Mouse (Mus musculus) urinary bladder, adult 18-20 months (tissue): ENCODE results near the gene Pdcd6ip.
"Not testable (repeated sequence)": the region's sequence is repeated elsewhere in the genome, so short reads cannot be mapped to it uniquely, and the experiment has no call there.

Experiments used
- DNase-seq, 2 experiments: peaks; one replicate each; pipeline ENCODE4 v3.0.0; 2022; ENCODE audit warnings: low spot score in 2 of 2, mixed read lengths in 2 of 2

The Pdcd6ip gene

DNA sequence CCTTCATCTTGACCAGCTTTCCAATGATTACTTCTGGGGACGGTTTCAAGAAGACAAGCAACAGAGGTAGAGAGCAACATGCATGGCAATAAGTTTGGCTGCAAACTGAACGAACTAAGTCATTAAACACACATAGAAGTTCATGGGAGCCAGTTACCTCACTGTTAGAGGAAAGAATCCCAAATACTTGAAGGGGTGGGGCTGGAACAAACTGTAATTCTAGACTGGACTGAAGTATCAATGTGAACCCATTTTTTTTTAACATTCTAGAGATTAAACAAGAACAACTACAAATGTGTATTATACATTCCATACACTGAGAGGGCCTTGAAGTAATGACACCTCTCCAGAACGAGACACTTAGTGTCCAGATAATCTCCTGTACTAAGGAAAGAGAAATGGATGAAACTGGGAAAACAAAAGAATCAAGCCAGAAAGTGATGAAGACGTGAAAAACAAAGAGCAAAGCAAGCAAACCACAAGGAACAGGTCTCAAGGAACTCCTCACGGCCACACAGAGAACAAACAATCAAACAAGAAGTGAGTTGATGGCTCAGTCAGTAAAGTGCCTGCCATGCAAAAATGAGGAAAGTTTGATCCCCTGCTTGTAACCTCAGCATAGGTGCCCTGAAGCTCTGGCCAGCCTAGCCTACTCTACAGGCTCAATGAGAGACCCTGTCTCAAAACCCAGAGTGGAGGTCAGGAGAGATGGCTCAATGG, 6.5 kb downstream of the Pdcd6ip start:
- no peak for DNase-seq

DNA sequence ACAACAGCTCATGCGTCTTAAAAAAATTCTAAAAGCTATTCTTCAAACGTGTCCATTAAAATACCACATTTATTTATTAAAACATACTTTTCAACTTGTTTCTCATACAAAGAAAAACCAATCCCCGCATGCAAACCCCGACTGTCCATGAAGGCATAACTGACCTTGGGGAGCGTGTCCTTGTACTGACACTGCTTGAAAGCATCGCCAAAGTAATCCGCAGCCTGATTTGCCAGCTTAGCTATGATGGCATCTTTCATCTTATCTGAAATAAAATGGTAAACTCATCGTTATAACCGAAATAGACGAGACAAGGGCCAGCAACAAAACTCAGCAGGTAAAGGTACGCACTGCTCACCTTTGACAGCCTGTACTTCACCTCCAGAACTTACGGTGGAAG, 20.6 kb downstream of the Pdcd6ip start:
- DNase-seq, result no peak

DNA sequence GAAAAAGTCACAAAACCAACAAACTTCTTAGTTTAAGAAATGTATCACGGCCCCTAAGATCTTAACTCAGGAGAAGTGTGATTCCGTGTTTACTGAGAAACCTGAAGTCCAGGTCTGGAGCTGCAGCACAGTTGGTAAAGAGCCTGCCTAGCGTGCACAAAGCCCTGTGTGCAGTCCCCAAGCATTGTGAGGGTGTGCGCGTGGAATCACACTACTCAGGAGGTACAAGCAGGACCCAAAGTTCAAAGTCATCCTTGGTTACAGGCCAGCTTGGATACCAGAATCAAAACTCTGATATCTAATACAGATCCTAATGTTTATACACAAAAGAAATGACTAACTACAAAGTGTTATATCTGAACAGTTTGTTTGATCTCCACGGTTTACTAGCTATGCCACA, 34.3 kb downstream of the Pdcd6ip start:
- no peak for DNase-seq

DNA sequence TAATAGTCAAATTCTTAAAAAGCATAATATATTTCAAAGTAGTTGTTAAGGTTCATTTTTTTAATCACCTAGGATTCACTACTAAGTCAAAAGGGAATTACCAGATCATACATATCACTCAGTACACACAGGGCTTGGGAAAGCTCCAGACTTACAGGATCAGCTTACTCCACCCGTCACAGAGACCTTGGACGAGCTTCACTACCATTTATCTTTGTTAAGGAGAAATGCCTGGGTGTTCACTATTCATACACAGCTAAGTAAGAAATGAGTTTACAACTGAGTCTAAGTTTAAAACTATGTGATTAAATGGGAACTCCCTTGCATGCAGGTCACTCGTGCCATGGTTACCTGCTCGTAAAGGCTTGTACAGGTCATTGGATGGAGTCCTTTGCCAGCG, 35.7 kb downstream of the Pdcd6ip start:
- no peak for DNase-seq

DNA sequence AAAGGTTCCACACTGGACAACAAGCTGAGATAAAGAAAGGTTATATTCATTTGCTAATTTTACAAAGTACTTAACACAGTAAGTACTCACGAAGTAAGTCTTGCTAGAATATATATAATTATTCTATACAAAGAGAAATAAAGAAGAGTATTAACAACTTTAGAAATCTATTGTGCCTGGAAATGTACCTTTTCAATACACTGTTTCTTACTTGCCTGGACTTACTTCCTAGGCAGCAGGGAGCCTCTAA, 37.3 kb downstream of the Pdcd6ip start:
- no peak for DNase-seq

DNA sequence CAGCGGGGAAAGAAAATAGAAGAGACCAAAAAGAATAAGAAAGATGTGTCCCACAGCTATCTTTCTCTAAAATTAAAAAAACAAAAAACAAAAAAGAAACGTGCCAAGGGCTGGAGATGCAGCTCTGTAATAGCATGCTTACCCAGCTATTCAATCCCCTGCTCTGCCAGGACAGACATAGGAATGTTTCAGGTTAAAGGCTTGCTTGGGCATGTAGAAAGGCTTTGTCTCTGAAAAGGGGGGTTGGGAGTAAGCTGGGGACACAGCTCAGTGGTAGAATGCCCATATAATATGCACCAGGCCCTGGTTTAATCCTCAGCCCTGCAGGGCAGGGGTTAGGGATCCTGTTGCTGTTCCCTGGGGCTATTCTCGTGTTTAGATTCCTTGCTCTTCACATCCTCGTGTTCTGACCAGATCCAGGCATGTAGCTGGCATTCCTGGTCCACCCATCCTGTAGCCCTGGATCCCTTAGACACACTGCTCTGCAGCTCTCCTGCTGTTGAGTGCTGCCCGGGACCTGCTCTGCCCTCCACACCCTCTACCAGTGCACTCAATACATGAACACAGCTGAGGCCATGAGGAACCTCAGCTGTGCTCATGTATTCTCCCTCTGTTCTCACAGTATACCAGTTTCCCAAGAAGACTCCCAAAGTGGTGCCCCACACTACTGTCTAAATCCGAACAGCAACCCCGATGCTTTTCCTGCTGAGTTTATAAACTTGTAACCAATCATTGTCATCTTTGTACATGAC, 37.8 kb downstream of the Pdcd6ip start:
- DNase-seq, result no peak

DNA sequence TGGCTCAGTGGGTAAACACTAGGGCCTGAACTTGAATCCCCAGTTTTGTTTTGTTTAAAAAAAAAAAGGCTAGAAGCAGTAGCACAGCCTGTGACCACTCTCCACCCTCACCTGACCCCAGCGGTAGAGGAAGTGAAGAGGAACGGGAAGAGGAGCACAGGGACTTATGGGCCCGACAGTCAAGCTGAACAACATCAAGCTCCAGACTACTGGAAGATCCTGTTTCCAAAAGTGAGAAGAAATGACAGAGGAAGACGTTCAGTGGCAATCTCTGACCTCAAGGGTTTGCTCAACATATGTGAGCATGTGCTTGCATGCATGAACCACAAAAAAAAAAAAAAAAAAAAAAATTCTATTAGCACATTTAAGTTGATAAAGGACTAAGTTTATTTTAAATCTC, 44.6 kb downstream of the Pdcd6ip start:
- no peak for DNase-seq

DNA sequence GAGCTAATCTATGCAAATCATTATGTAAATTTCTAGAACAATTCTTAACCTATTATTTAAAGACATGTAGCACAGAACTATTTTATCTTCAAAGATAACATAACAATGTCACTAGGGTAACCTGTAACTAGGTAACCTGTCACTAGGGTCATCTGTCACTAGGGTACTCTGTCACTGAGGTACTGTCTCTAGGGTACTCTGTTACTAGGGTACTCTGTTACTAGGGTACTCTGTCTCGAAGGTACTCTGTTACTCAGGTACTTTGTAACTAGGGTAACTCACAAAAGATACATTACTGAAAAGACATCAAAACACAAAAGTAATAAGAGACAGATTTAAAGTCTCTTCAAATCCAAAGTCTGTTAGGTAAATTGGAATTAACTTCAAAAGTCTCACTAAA, 50.2 kb downstream of the Pdcd6ip start:
- no peak for DNase-seq

DNA sequence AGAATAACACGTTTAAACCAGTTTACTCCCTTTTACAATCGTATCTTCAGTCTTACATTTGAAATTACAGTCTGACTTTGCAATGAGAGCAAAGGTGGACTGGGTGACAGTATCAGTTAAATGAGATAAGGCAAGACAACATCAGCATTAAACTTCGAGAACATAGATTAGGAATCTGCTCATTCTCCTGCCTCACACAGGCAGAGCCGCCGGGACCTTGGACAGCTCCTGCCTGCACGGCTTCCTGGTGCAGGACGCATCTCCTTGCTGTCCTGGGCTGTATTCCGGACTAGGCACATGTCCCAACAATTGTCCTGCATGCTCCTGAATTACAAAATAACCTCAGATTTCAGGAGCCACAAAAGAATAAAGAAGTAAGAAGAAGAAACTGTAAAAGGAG, 54.5 kb downstream of the Pdcd6ip start:
- DNase-seq, result no peak

DNA sequence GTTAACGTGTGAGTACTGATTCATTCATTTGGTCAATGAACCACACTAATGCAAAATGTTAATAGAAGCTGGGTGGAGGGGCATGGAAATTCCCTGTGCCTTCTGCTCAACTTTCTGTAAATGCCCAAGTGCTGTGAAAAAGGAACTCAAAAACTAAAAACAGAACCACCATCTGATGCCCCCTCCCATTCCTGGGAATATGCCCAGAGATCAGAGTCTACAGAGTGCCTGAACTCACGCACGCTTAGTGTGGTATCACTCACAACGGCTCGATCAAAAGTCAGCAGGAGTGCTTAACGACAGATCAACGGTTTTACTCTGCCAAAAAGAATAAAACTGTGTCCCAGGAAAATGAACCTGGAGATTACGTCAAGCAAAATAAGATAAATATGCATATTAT, 57.3 kb downstream of the Pdcd6ip start:
- no peak for DNase-seq

DNA sequence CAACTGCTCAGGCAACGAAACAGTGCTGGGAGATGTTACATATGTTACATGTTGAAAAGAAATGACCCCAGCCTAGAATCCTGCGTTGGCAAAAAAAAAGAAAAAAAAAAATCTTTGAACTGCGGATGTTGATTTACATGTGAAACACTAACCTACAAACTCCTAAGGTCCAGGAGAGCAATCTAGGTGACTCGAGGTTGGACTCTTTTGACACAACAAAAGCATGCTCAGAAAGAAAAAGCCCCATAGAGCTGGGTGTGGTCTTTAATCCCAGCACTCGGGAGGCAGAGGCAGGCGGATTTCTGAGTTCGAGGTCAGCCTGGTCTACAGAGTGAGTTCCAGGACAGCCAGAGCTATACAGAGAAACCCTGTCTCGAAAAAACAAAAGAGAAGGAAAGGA, 58.8 kb downstream of the Pdcd6ip start:
- not testable (repeated sequence) for DNase-seq

DNA sequence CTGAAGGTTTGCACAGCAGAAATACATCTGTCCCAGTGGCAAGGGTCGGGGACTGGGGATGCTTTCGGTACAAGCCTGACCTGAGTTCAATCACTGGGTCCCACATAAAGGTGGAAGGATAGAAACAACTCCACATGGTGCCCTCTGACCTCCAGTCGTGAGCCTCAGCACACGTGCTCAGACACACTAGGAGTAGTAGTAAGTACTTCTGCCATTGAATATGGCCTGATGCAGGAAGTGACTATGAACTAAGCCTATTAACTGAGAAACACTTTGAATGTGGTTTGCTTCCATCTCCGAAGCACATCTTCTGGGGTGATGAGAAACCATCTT, 62.3 kb downstream of the Pdcd6ip start:
- no peak for DNase-seq

DNA sequence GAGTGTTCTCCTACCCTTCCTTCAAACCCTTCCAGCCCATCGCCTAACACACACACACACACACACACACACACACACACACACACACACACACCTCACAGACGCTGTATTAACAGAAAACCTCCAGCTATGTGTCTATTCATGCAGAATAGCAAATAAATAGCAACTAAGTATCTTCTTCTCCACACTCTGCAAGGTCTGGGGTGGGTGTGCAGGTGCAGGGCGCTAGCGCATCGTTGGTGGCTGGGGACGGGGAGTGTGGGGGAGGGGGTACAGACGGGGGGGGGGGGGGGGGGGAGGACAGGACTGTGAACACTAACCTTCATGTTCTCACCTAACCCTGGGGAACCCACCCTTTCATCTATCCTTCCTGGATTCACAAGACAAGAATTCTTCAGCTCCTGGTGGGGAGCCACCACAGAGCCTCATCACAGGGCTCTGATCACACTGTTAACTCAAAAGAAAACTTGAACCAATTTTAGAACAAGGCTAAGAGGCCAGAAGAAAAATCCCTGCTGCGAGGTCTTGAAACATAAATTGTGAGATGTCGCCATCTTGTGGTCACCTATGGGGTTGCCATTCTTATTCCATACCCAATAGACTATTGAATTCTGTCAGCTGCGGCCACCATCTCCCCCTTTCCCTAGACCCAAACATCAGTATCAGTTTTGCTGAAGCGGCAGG, 62.8 kb downstream of the Pdcd6ip start:
- peak; percentile 8 to 33 for DNase-seq

DNA sequence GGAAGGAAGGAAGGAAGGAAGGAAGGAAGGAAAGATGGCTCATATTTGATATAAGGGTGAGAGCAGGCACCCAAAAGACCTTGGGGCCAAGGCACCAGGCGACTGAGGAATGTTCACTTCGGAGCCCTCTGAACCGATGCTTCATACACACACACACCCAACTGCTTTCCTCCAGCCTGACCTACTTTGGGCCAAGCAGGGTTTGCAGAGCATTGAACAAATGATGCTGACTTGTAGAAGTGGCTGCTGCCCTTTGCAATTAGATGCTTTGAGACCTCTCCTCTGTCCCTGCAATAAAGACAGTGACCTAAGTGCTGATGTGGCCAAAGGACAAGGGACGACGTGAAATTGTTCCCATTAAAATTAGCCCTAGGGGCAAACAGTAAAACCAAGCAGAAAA, 63.4 kb downstream of the Pdcd6ip start:
- DNase-seq, result no peak

DNA sequence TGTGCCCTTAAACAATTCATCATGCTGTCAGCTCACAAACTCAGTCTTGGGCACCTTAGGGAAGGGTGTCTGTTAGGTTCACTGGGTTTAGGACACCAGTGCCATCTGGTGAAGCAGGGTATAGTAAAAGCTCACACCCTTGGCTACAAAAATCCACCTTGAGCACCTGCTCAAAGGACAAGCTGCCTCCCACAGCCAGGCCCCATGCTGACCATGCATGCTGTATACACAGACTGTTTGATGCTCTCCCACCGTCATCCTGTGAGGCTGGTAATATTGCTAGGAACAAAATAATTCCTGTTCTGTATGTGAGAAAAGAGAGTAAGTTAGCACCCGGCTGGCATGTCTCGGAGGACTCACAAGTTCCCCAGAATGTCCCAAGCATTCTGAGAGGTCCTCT, 64.0 kb downstream of the Pdcd6ip start:
- no peak for DNase-seq

DNA sequence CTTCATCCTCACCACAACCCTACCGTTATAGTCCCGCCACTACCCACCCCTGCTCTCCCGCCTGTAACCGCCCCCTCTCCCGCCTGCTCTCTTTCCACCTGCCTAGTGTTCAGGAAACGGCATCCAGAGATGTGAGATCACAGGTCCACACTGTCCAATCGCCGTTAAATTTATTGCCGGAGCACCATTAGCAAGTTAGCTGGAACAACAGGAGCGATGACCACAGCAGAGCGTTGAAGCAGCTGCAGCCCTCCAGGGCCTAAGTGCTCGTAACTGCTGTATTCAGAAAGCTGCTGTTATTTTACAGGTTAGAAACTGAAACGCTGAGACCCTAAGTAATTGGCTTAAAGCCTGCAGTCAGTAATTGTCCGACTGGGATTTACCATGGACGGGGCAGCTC, 64.4 kb downstream of the Pdcd6ip start:
- no peak for DNase-seq

DNA sequence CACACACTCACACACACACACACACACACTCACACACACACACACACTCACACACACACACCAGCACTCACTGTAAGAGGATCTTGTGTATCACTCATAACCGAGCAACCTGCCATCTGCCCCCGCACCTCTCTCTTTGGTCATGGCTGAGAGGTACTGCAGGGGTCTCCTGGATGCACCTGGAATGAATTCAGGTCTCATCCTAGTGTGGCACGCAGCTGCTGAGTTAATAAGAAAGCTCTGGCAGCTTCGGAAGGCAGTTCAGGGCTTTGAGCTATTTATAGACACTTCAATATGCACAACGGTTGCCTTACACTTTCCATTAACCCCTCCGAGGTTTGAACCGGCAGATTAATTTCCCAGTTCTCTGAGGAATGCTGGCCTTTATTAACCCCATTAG, 73.1 kb downstream of the Pdcd6ip start:
- no peak for DNase-seq

DNA sequence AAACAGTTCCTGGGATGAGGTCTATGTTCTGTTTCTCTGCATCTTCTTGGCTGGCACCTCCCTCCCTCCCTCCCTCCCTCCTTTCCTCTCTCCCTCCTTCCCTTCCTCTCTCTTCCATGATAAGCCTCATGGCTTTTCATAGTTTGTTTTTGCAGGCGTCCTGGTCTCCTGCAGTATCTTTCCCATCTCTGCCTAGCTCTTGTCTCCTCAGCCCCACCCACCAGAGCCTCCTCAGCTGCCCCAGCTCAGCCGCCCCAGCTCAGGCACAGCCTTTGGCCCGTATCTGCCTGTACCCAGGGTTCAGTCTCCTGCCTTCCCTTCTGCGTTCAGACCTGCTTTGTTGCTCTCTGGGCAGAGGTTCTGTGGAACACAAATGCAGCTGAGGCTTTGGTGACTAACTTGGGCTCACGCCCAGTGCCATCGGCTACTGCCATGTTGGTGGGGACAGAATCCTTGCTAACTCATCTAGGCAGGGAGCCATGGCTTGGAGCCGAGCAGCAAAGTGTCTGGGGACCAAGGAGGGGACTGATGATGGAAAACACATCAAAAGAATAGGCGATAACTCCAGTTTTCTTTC, 74.8 kb downstream of the Pdcd6ip start:
- no peak for DNase-seq

DNA sequence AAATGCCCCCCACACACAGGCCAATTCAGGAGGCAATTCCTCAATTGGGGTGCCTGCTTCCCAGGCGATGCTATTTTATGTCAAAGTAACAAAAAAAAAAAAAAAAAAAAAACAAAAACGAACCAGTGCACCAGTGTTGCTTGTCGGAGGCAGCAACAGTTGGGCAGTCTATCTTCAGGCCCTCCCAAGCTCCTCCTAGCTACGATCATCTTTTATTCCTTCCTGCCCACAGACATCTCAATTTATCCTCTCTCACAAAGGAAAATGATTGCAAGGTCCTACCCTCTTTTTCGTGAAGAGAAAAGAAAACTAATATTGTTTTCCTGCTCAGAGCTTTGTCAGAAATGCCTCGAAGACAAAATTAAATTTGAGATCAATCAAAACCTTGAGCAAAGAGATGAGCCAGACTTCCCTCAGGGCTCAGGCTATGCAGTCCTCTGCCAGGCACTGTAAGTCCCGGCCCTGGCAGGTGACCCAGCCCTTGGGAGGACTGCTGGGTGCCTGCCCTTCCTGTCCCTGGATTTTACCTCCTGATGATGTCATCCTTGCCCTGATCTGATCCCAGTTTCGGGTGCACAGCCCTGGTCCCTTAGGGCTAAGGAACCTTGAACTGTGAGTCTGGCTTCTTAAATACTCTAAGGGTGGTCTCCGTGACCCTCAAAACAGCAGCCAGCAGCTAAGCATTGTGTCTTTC, 75.6 kb downstream of the Pdcd6ip start:
- DNase-seq, result no peak

DNA sequence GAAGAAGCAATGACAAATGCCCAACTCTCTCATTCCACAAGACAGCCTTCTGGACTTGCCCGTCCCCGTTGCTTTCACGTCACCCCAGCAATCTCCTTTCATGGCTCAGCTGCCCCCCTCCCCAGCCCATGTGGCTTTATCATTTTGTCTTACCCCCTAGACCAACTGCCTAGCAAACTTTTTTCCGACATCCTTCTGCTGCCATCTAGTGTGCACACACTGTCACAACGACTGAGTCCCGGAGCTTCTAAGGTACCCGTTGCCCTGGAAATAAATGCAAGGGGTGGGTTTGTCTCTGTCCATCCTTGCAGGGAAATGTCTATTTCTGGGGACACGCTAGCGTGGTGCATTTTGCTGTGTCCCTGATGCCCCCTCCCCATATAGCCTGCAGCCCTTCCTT, 78.4 kb downstream of the Pdcd6ip start:
- no peak for DNase-seq

DNA sequence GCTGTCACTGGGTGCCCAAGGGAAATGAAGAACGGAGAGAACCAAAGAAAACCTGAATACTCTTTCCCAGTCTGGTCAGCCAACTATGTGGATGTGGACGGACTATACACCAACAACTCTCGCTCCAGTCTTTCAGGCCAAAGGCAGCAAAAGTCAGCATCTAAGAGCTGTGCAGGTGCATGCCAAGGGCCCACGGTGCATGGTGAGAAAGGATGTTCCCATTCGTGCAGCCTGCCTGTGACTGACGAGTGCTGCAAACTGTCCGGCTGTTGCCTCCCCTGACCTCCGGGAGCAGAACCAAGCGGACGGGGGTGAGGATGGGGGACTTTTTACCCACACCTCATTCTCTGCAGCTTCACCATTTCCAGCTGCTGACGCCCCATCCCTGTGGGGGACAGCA, 78.9 kb downstream of the Pdcd6ip start:
- DNase-seq, result no peak

DNA sequence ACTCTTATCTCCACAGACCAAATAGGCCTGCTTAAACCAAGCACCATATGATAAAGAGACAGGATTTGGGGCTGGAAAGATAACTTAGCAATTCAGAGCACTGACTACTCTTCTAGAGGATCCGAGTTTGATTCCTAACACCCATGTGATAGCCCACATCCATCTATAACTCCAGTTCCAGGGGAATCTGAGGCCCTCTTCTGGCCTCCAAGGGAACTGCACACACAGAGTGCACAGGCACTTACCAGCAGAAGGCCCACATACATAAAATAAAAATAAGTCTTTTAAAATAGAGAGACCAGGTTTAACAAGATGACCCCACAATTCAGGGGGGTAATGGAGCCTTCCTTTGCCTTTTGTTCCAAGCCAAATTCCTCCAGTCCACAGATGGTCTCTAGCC, 79.3 kb downstream of the Pdcd6ip start:
- DNase-seq, result no peak

DNA sequence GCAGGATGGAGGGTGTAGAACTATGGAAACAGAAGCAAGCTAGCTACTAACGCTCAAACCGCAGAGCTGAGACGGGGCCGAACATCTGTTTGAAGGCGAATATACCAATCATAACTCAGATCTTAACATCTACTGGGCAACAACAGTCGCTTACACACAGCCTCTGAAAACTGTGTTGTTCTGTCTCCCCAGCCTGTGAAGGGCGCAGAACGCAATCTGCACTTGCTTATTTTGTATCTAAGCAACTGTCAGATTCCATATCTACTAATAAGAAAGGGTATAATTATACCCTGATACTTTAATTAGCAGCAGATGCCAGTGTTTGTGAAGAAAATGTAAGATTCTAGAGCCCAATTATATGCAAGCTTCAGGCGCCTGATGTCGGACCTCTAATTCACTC, 81.3 kb downstream of the Pdcd6ip start:
- DNase-seq, result no peak
